Mouse (Mus musculus): ENCODE results near the gene Nckap1l. TPM values are rescaled to one million over a fixed set of nuclear protein-coding genes. Genes with fewer than 3 reads are reported as not detected.

Gene Nckap1l
- total RNA-seq, 4 experiments from 2014 or later: 4.8 to 13.3 (median 8.7) TPM

GRCm38 (mm10) chr15:103539259-103539658 is 85.7 kb downstream of the Nckap1l start:
- no peak for DNase-seq

GRCm38 (mm10) chr15:103540646-103541045 is 87.1 kb downstream of the Nckap1l start:
- DNase-seq: no peak

DNA sequence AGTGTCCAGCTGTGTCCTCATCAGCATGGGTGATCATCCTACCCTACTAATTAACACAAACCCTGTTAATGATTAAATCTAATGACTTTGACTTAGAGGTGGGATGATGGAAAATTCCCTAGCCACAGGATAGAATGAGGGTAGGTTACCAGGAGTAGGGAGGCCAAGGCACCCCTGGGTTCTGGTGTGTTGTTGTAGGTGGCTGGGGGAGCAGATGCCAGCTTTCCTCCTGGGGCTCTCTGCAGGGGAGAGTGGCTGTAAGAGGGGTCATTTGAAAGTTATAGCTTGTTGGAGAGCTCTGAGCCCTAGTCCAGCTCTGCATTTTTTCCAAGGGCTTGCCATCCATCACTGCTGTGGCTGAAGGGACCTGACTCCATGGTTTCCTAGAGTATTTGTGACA is 88.9 kb downstream of the Nckap1l start:
- no peak for DNase-seq

DNA sequence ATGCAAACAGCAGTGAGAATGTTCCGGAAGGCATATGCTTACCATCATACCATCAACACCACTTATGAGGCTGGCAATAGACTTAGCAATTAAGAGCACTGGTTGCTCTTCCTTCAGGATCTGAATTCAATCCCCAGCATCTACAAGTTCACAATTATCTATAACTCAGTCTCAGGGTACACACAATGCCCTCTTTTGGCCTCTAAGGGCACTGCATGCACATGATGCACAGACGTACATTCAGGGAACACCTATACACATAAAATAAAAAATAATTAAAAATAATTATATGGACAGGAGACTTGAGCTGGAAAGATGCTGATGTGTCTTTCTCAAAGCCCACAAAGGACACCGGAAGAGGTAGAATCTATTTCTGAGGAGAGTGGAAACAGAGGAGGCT is 94.4 kb downstream of the Nckap1l start:
- no peak for DNase-seq

Other genes with a start within 250 kb of the Nckap1l start
- 100 to 1,000 TPM in 1 of 4 experiments, 10 to 100 TPM in 3; 74.3 to 104 (median 93.3) TPM for gene Cbx5, start 214.0 kb upstream of the Nckap1l start, total RNA-seq (2022)
- gene Hnrnpa1, start 213.4 kb upstream of the Nckap1l start, total RNA-seq (2022): 100 to 1,000 TPM; 151 to 278 (median 211) TPM
- under 1 TPM in 3 of 4 experiments, not detected in 1; 0.24 to 0.44 (median 0.37) TPM for gene Nfe2, start 195.4 kb upstream of the Nckap1l start, total RNA-seq (2022)
- 100 to 1,000 TPM; 156 to 167 (median 161) TPM for gene Copz1, start 181.1 kb upstream of the Nckap1l start, total RNA-seq (2022)
- not detected for gene Gpr84, start 143.2 kb upstream of the Nckap1l start, total RNA-seq (2022)
- gene Zfp385a, start 113.7 kb upstream of the Nckap1l start, total RNA-seq (2022): 10 to 100 TPM; 13.4 to 21.9 (median 19.1) TPM
- 10 to 100 TPM; 29.5 to 36.7 (median 34.0) TPM for gene Itga5, start 87.0 kb upstream of the Nckap1l start, total RNA-seq (2022)
- not detected for gene Gtsf1, start 23.3 kb upstream of the Nckap1l start, total RNA-seq (2022)
- gene Gtsf2, start 5.3 kb upstream of the Nckap1l start, total RNA-seq (2022): not detected
- gene Pde1b, start 49.2 kb downstream of the Nckap1l start, total RNA-seq (2022): 10 to 100 TPM in 2 of 4 experiments, 1 to 10 TPM in 2; 6.0 to 15.8 (median 10.5) TPM
- gene Ppp1r1a, start 84.2 kb downstream of the Nckap1l start, total RNA-seq (2022): 10 to 100 TPM in 3 of 4 experiments, 1 to 10 TPM in 1; 5.1 to 14.2 (median 12.8) TPM
- not detected for gene Glycam1, start 111.3 kb downstream of the Nckap1l start, total RNA-seq (2022)

Measured in adrenal gland, adult 8-10 months (tissue).